Mouse (Mus musculus) C2C12 (cell line): Measurements from ENCODE around the gene Ifi207.

ENCODE experiments used
- CEBPB ChIP-seq: IDR thresholded peaks from one replicate; pipeline ENCODE4 v1.6.1; 2011; ENCODE audit warnings: low read depth, mild to moderate bottlenecking, control low read depth, moderate library complexity
- CTCF ChIP-seq: IDR thresholded peaks from one replicate; pipeline ENCODE4 v1.5.1; 2011; ENCODE audit not compliant: control insufficient read depth, insufficient read depth, insufficient read length
- USF1 ChIP-seq: IDR thresholded peaks from one replicate; pipeline ENCODE4 v1.6.1; 2011; ENCODE audit warnings: low read depth, mild to moderate bottlenecking, control low read depth, moderate library complexity

GRCm38 (mm10) chr1:173736986-173737385 is 4.6 kb downstream of the Ifi207 start:
- TF ChIP-seq CTCF: no peak
- no peak for TF ChIP-seq CEBPB
- no peak for TF ChIP-seq USF1
